Mouse (Mus musculus) layer of hippocampus, adult 9-10 months (tissue): Measurements from ENCODE around the gene Csmd2.

Experiments used
- DNase-seq: peaks from one replicate; pipeline ENCODE4 v3.0.0; 2022; ENCODE audit warnings: low spot score

Gene Csmd2

GRCm38 (mm10) chr4:127987784-127988455 lies at the start of gene Csmd2:
TSS of gene Csmd2 (plus strand) at chr4:127987857.
- DNase-seq, result no peak

GRCm38 (mm10) chr4:127947696-127948095 lies 40.0 kb upstream of the Csmd2 start:
- DNase-seq, result no peak

- DNase-seq, result no peak
Measured at GRCm38 (mm10) chr4:127953006-127953710, 34.5 kb upstream of the Csmd2 start.

GRCm38 (mm10) chr4:127969101-127969500 lies 18.6 kb upstream of the Csmd2 start:
- no peak for DNase-seq

- DNase-seq, result no peak
Measured at GRCm38 (mm10) chr4:127970018-127970421, 17.6 kb upstream of the Csmd2 start.

- no peak for DNase-seq
Measured at GRCm38 (mm10) chr4:127970901-127971868, 16.5 kb upstream of the Csmd2 start, which contains the start of gene CK137956. TSS of gene CK137956 (minus strand) at chr4:127970951.

GRCm38 (mm10) chr4:127972976-127973375 lies 14.7 kb upstream of the Csmd2 start:
- DNase-seq, result no peak

- DNase-seq, result no peak
Measured at GRCm38 (mm10) chr4:127981125-127981524, 6.5 kb upstream of the Csmd2 start.

- DNase-seq, result no peak
Measured at GRCm38 (mm10) chr4:127984426-127984825, 3.2 kb upstream of the Csmd2 start.

- no peak for DNase-seq
Measured at GRCm38 (mm10) chr4:127985874-127986273, 1.8 kb upstream of the Csmd2 start.

- no peak for DNase-seq
Measured at GRCm38 (mm10) chr4:127986491-127987075, 1.1 kb upstream of the Csmd2 start.

- DNase-seq, result no peak
Measured at GRCm38 (mm10) chr4:127987270-127987669, 387 bp upstream of the Csmd2 start.

- DNase-seq, result no peak
Measured at GRCm38 (mm10) chr4:127988526-127989180, 996 bp downstream of the Csmd2 start.

- DNase-seq, result no peak
Measured at GRCm38 (mm10) chr4:127989347-127989995, 1.8 kb downstream of the Csmd2 start.

GRCm38 (mm10) chr4:127999281-127999680 lies 11.6 kb downstream of the Csmd2 start:
- DNase-seq, result no peak

GRCm38 (mm10) chr4:128002638-128003101 lies 15.0 kb downstream of the Csmd2 start:
- no peak for DNase-seq

- DNase-seq, result no peak
Measured at GRCm38 (mm10) chr4:128004797-128005452, 17.3 kb downstream of the Csmd2 start.

- no peak for DNase-seq
Measured at GRCm38 (mm10) chr4:128019465-128019864, 31.8 kb downstream of the Csmd2 start.

- no peak for DNase-seq
Measured at GRCm38 (mm10) chr4:128028294-128028693, 40.6 kb downstream of the Csmd2 start.

GRCm38 (mm10) chr4:128041901-128042300 lies 54.2 kb downstream of the Csmd2 start:
- no peak for DNase-seq
